Mouse (Mus musculus) ES-E14 (cell line): ENCODE data around the gene Lcmt1.

Experiments used
- CHD2 ChIP-seq: IDR thresholded peaks from 2 replicates; pipeline ENCODE4 v1.6.1; 2014; ENCODE audit warnings: mild to moderate bottlenecking, low read depth, low read length, inconsistent platforms
- ZNF384 ChIP-seq: IDR thresholded peaks from 2 replicates; pipeline ENCODE4 v1.6.1; 2012; ENCODE audit warnings: low read depth, low read length, inconsistent platforms

DNA sequence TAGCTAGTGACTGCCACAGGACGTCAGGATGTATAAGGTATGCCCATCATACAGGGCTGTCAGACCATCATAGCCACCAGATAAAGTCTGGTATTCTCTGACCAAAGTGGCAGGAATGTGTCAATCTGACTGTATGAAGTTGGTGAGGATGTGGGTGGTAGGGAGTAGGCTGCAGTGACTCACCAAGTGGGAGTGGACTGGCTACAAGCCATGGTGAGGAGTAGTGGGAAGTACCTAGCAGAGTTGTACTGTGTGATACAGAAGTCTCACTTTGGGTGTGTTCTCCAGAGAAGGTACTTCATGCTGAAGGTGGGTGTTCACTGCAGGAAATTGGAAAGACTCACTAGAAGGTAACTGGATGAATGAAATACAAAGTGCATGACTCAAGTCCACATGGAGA is 41.5 kb downstream of the Lcmt1 start:
- no peak for TF ChIP-seq CHD2
- TF ChIP-seq ZNF384: no peak
